Mouse (Mus musculus) embryonic facial prominence, embryonic 15.5 days (tissue): ENCODE data around the gene Gpr180. TPM values are rescaled to one million over a fixed set of nuclear protein-coding genes. Genes with fewer than 3 reads are reported as not detected.

ENCODE experiments used
- ATAC-seq: fragments of 200-750 bp; cut with Nextera tagmentation; 2 replicates; pipeline ENCODE4 v1.8.0; 2017; ENCODE audit warnings: low read depth, moderate TSS enrichment; ENCODE audit not compliant: insufficient number of reproducible peaks, low FRiP score, low TSS enrichment
- H3K27ac ChIP-seq: fragments of 300-500 bp; sonication (generic); replicated peaks from 2 replicates; pipeline ENCODE4 v1.5.1; 2015; ENCODE audit warnings: mild to moderate bottlenecking, inconsistent platforms
- H3K27me3 ChIP-seq: fragments of 300-500 bp; sonication (generic); 2 replicates; pipeline ENCODE4 v1.6.1; 2015; ENCODE audit warnings: inconsistent platforms
- H3K36me3 ChIP-seq: fragments of 300-500 bp; sonication (generic); 2 replicates; pipeline ENCODE4 v1.6.1; 2015; ENCODE audit warnings: mild to moderate bottlenecking, inconsistent platforms
- H3K4me1 ChIP-seq: fragments of 300-500 bp; sonication (generic); 2 replicates; pipeline ENCODE4 v1.6.1; 2015; ENCODE audit warnings: inconsistent platforms
- H3K4me2 ChIP-seq: fragments of 300-500 bp; sonication (generic); replicated peaks from 2 replicates; pipeline ENCODE4 v1.6.1; 2015; ENCODE audit warnings: mild to moderate bottlenecking, inconsistent platforms
- H3K4me3 ChIP-seq: fragments of 300-500 bp; sonication (generic); replicated peaks from 2 replicates; pipeline ENCODE4 v1.5.1; 2015; ENCODE audit warnings: mild to moderate bottlenecking, inconsistent platforms
- H3K9ac ChIP-seq: fragments of 300-500 bp; sonication (generic); 2 replicates; pipeline ENCODE4 v1.6.1; 2015; ENCODE audit warnings: inconsistent platforms
- H3K9me3 ChIP-seq: fragments of 300-500 bp; sonication (generic); replicated peaks from 2 replicates; pipeline ENCODE4 v1.6.1; 2016; ENCODE audit warnings: inconsistent platforms
- WGBS: fragments of 180-500 bp; shearing (Covaris S2); methylation state at CpG from one replicate; pipeline ENCODE4 v1.1.7; 2015; 5-methylcytosine and 5-hydroxymethylcytosine counted together
- polyA plus RNA-seq: library from polyadenylated mRNA; unstranded; fragments of >200 nt; fragmentation: Nextera tagmentation; extraction: Ambion mirVana; gene quantifications from 2 replicates; pipeline ENCODE4 v1.2.1, GENCODE M21; 2015

The Gpr180 gene
- polyA plus RNA-seq, 1 experiment from 2014 or later, result 70.7 TPM

- peak overlapping the region; percentile 76 for H3K4me2 ChIP-seq
These were observed 43.2 kb downstream of the Gpr180 start for GRCm38 (mm10) chr14:118180117-118180557.

DNA sequence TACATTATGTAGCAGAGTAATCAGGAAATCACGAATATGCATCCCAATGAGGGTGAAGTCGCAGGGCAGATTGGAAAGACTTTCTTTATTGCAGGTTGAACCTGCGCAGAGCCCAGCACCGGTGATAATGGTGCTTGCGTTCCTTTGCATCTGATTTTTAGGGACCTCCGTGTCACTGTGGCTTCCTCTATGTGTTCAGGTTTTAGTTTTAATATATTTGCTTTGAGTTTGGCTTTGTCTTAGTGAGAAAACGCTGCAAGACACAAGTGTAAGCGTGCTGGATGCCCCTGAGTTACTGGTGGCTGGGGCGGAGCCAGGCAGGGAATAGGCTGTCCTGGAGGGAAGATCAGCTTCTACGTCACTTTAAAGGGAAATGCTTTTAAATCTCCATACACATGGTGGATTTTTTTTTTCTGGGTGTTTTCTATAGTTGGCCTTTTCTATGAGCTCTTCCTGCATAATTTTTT is 43.8 kb downstream of the Gpr180 start:
- Histone ChIP-seq H3K27ac (peak overlapping the region; percentile 85), H3K9ac (no peak overlapping the region), H3K4me2 (peak overlapping the region; percentile 76), H3K9me3 (no peaks in the 10 kb centered on the region), H3K4me1 (no peaks in the 10 kb centered on the region), H3K36me3 (no peaks in the 10 kb centered on the region), H3K4me3 (peak overlapping the region; percentile 55), H3K27me3 (no peaks in the 10 kb centered on the region)
- ATAC-seq, result peak; percentile 76; the same call in 1 of the 2 replicates
- 4% methylated on average over 10 of the region's 10 CpGs for WGBS

More at GRCm38 (mm10) chr14:118180117-118180557, 43.2 kb downstream of the Gpr180 start:
- no peaks in the 10 kb centered on the region for H3K27me3 ChIP-seq
- no peaks in the 10 kb centered on the region for H3K36me3 ChIP-seq
- peak overlapping the region; percentile 55 for H3K4me3 ChIP-seq
- H3K27ac ChIP-seq, result peak overlapping the region; percentile 85
- under 1% methylated on average over 20 of the region's 20 CpGs for WGBS
- H3K9me3 ChIP-seq, result no peaks in the 10 kb centered on the region
- peak; percentile 80; the same call in 1 of the 2 replicates for ATAC-seq
- H3K9ac ChIP-seq, result peak overlapping the region; percentile 28; the same call in 1 of the 2 replicates
- H3K4me1 ChIP-seq, result no peaks in the 10 kb centered on the region

- Histone ChIP-seq H3K4me2 (no peak overlapping the region), H3K4me1 (no peaks in the 10 kb centered on the region), H3K9me3 (no peaks in the 10 kb centered on the region), H3K4me3 (no peak overlapping the region), H3K27me3 (peaks cover 33% of the 10 kb centered on the region), H3K36me3 (no peaks in the 10 kb centered on the region), H3K27ac (no peak overlapping the region), H3K9ac (no peak overlapping the region)
- no peak for ATAC-seq
- 80% methylated on average over 9 of the region's 9 CpGs for WGBS
These were observed 54.5 kb downstream of the Gpr180 start for GRCm38 (mm10) chr14:118191442-118191841.

DNA sequence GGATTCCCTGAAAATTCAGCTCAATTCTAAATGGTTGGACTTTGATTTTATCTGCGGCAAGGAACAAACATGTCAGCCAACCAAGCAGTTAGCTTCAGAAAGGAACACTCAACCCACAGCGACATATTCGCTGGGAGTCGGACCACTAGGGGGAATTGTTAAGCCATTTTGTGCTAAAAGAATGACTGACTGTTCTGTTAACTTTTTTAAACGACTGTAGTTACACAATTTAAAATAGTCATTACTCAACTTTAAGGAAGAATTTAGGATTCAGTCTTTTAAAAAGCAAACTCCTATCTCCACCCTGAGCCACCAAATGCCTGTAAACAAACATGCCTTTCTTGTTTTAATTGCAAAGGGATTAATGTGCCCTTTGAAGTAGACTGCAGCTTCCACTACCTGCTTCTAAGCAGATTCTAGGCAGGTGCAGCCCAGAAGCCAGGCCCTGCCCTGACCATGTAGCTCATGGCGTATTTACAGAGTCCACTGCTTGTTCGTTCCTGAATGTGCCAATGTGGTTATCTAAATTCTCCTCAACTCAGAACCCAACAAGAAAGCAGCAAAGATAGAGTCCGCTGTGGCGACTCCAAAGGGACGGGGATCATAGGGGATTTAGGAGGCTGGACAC is 56.2 kb downstream of the Gpr180 start:
- ATAC-seq, result no peak
- H3K4me1 ChIP-seq, result no peaks in the 10 kb centered on the region
- no peak overlapping the region for H3K4me2 ChIP-seq
- H3K27ac ChIP-seq, result no peak overlapping the region
- H3K36me3 ChIP-seq, result no peaks in the 10 kb centered on the region
- peaks cover 33% of the 10 kb centered on the region for H3K27me3 ChIP-seq
- no peak overlapping the region for H3K9ac ChIP-seq
- H3K9me3 ChIP-seq, result no peaks in the 10 kb centered on the region
- no peak overlapping the region for H3K4me3 ChIP-seq
- 41% methylated on average over 10 of the region's 10 CpGs for WGBS

DNA sequence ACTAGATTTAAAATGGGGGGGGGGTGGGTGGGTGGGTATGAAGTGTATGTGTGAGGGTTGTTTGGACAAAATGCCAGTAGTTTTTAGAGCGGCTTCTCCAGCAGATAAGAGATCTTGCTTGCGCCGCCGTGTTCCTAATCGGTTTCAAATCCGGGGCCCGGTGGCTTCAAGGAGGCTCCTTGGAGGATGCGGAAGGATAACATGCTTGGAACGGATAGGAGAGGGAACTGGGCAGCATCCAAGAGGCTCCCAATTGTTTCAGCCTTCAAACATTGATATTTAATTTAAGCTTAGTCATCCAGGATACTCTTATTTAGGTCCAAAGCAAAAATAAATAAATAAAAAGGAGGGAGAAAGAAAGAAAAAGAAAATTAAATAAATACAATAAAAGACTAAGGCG is 56.7 kb downstream of the Gpr180 start:
- no peak overlapping the region for H3K27ac ChIP-seq
- no peak for ATAC-seq
- no peak overlapping the region for H3K4me3 ChIP-seq
- H3K36me3 ChIP-seq, result no peaks in the 10 kb centered on the region
- H3K4me2 ChIP-seq, result no peak overlapping the region
- peaks cover 33% of the 10 kb centered on the region for H3K27me3 ChIP-seq
- 49% methylated on average over 10 of the region's 10 CpGs for WGBS
- no peak overlapping the region for H3K9ac ChIP-seq
- no peaks in the 10 kb centered on the region for H3K9me3 ChIP-seq
- no peaks in the 10 kb centered on the region for H3K4me1 ChIP-seq

DNA sequence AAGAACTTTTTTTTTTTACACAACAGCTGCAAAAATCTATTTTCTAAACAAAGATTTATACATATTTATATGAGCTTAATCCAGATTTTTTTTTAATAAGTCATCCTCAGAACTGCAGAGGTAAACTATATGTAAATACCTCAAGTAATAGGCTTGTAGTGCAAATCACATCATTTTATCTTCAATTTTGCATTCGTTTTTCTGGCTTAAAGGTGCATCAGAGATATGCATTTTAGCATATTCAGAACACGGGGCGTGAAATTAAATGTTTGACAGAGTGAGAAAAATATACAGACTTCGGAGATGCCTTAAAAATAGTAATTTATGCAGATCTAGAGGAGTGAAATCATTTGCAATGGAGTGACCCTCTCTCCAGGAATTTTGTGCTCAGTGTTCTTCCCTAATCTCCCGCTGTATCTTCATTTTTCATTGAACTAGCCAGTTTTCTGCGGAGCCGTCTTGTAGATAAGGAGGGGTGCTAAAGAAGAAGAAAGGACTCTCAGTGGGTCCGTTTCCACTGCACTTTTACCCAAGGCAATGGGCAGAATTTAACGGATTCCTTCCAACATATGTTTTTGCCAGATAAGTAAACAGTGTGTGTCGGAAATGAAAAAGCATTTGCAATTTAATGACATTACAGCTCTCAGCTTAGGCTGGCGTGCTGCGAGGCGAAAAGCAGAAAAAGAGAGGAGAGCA is 57.4 kb downstream of the Gpr180 start:
- Histone ChIP-seq H3K27me3 (peaks cover 33% of the 10 kb centered on the region), H3K4me2 (no peak overlapping the region), H3K4me3 (no peak overlapping the region), H3K27ac (no peak overlapping the region), H3K9me3 (no peaks in the 10 kb centered on the region), H3K4me1 (no peaks in the 10 kb centered on the region), H3K36me3 (no peaks in the 10 kb centered on the region), H3K9ac (no peak overlapping the region)
- ATAC-seq, result no peak
- 50% methylated on average over 13 of the region's 13 CpGs for WGBS

GRCm38 (mm10) chr14:118197063-118197462 is 60.1 kb downstream of the Gpr180 start:
- Histone ChIP-seq H3K4me1 (no peaks in the 10 kb centered on the region), H3K4me2 (no peak overlapping the region), H3K9ac (no peak overlapping the region), H3K27ac (no peak overlapping the region), H3K9me3 (no peaks in the 10 kb centered on the region), H3K4me3 (no peak overlapping the region), H3K27me3 (peaks cover 27% of the 10 kb centered on the region), H3K36me3 (no peaks in the 10 kb centered on the region)
- no peak for ATAC-seq
- 73% methylated on average over 12 of the region's 12 CpGs for WGBS

DNA sequence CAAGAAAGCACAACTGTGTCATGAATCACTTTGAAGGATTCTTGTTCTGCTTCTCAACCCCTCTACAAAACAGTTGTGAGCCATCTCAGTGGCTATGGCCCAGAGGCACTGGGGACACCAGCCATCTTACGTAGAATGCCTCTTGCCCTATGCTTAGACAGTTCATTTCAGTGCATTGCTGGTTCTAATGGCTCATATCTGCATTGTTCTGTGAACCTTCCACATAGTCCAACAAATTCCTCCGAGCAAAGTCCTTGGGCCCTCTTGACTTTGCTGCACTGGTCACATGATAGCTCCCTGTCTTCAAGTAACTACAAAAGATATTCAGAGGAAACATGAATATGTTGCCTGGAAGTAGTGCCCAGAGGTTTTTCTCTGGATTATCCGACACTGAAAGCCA is 63.8 kb downstream of the Gpr180 start:
- WGBS, result 93% methylated on average over 3 of the region's 3 CpGs
- Histone ChIP-seq H3K27me3 (peaks cover under 1% of the 10 kb centered on the region), H3K36me3 (no peaks in the 10 kb centered on the region), H3K9ac (no peak overlapping the region), H3K9me3 (no peaks in the 10 kb centered on the region), H3K4me3 (no peak overlapping the region), H3K27ac (no peak overlapping the region), H3K4me2 (no peak overlapping the region), H3K4me1 (no peaks in the 10 kb centered on the region)
- ATAC-seq, result no peak

- Histone ChIP-seq H3K4me2 (no peak overlapping the region), H3K27ac (no peak overlapping the region), H3K4me1 (no peaks in the 10 kb centered on the region), H3K4me3 (no peak overlapping the region), H3K9ac (no peak overlapping the region), H3K27me3 (no peaks in the 10 kb centered on the region; the same call in 1 of the 2 replicates), H3K36me3 (no peaks in the 10 kb centered on the region), H3K9me3 (no peaks in the 10 kb centered on the region)
- 86% methylated on average over 5 of the region's 5 CpGs for whole genome bisulfite sequencing
- ATAC-seq, result no peak
These were observed 65.0 kb downstream of the Gpr180 start for GRCm38 (mm10) chr14:118202006-118202405.

- H3K27me3 ChIP-seq, result no peaks in the 10 kb centered on the region
- H3K4me2 ChIP-seq, result no peak overlapping the region
- WGBS, result 72% methylated on average over 7 of the region's 7 CpGs
- no peak overlapping the region for H3K4me3 ChIP-seq
- no peak overlapping the region for H3K27ac ChIP-seq
- no peak overlapping the region for H3K9ac ChIP-seq
- no peaks in the 10 kb centered on the region for H3K4me1 ChIP-seq
- no peaks in the 10 kb centered on the region for H3K9me3 ChIP-seq
- H3K36me3 ChIP-seq, result no peaks in the 10 kb centered on the region
- ATAC-seq, result no peak
These were observed 66.1 kb downstream of the Gpr180 start for GRCm38 (mm10) chr14:118203031-118203430.

DNA sequence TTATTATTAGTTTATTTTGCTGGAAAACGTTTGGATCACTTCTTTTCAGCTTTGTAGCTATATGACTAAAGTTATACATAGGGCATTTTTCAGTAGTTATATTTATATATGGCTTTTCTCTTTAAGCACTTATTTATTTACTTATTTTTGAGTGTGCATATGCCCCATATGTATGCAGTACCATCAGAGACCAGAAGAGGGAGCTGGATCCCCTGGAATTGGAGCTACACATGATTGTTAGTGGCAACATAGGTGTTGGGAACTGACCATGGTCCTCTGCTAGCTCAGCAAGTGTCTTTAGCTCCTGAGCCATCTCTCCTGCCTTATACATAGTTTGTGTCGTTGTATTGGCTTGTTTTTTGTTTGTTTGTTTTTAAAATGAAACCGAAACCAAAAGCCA is 70.4 kb downstream of the Gpr180 start:
- no peak for ATAC-seq
- no peaks in the 10 kb centered on the region for H3K4me1 ChIP-seq
- H3K36me3 ChIP-seq, result no peaks in the 10 kb centered on the region
- H3K27me3 ChIP-seq, result no peaks in the 10 kb centered on the region
- 84% methylated on average over 3 of the region's 3 CpGs for whole genome bisulfite sequencing
- H3K4me2 ChIP-seq, result no peak overlapping the region
- H3K9ac ChIP-seq, result no peak overlapping the region
- H3K27ac ChIP-seq, result no peak overlapping the region
- H3K9me3 ChIP-seq, result no peaks in the 10 kb centered on the region
- H3K4me3 ChIP-seq, result no peak overlapping the region
